Mouse (Mus musculus): ENCODE results near the gene Gm9044.

- no peak for TF ChIP-seq POLR2A (IDR thresholded peaks at IDR 0.05; ENCODE audit: low read depth, low read length)
- no peak for TF ChIP-seq CTCF (IDR thresholded peaks at IDR 0.05; ENCODE audit: extremely low read depth, insufficient read depth, insufficient read length, insufficient replicate concordance)
These were observed 13.2 kb downstream of the Gm9044 start for GRCm38 (mm10) chr10:118319024-118319423.

Data from spleen, adult 2 months (tissue).